Mouse (Mus musculus) olfactory bulb, adult 2 months (tissue): ENCODE measurements around the gene Dpep1.

Source experiments
- CTCF ChIP-seq: fragments of 200-500 bp; IDR thresholded peaks from 2 replicates; pipeline ENCODE4 v1.5.1; 2012; ENCODE audit warnings: low read depth, mild to moderate bottlenecking, low read length, moderate library complexity; ENCODE audit not compliant: insufficient read depth
- POLR2A ChIP-seq: fragments of 200-500 bp; IDR thresholded peaks from 2 replicates; pipeline ENCODE4 v1.6.1; 2012; ENCODE audit warnings: mild to moderate bottlenecking, low read depth, low read length, moderate library complexity; ENCODE audit not compliant: insufficient read depth

DNA sequence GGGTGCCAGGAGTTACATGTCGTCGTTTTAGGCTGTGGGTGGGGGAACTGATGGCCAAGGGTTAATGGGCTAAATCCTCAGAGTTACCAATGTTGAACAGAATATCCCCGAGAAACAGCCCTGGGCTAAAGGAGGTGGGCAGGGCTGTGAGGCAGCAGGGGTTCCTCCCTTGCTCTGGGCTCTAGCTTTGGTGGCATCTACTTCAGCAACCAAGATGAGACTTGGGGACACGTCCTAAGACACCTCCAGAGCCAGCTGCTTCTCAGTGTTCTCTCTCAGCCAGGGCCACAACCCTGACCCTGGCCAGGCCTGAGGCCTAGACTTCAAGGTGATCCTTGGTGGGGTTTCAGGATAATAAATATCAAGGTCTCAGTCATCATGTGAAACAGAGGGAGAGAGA is 47.3 kb upstream of the Dpep1 start:
- TF ChIP-seq CTCF (no peak), POLR2A (no peak)
